In the genomic region with DNA sequence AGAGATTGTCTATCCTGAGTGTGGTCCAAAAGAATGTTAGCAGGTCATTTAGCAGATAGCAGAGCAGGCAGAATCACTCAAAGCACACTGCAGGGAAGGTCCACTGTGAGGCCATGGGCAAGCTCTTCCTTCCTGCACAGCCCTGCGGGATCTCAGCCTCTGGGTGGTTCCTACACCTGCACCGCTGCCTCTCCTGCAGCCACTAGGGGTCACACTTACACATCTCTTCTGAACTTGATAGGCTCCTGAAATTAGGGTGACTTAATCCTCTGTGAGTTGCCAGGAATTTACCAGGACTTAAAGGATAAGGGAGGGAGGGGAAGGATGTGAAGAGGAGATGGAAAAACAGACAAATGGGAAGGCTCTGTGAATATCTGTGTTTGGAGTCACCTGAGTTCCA, we compare ENCODE assay signal across 9 mouse cellular contexts.
DNase-seq lines count a peak whose midpoint lies in the region; ATAC-seq and TF ChIP-seq lines count a peak whose summit lies in the region.
"Had no signal": no experiment of that assay in that cellular context is flagged by ENCODE, and none has a peak within 500 bp of the region (broad histone marks: within the 10 kb centered on the region; RNA-seq: fewer than 3 reads in every experiment).

No protein-coding gene starts in this region.

- TF ChIP-seq POLR2A in CH12.LX (IDR thresholded peaks at IDR 0.05; ENCODE audit: low read depth, low read length), result no peak

- no peak for TF ChIP-seq EP300 in CH12.LX (IDR thresholded peaks at IDR 0.05; ENCODE audit: low read length)

- peaks cover under 1% of the 10 kb centered on the region for H3K9me3 ChIP-seq in CH12.LX (replicated peaks; ENCODE audit: low read length)
- no peaks in the 10 kb centered on the region for H3K9me3 ChIP-seq in embryonic facial prominence, embryonic 10.5 days
- no peaks in the 10 kb centered on the region for H3K9me3 ChIP-seq in hindbrain, embryonic 10.5 days
- no peaks in the 10 kb centered on the region for H3K9me3 ChIP-seq in lung, embryonic 15.5 days

- in situ Hi-C loops in CH12.LX (cut with MboI; ENCODE audit: low pct_ligation_motif_present, low pct_unique_long_range_greater_than_20kb, low sequenced_read_pairs), result loop anchor here (10.0 kb wide), 1 partner anchor 280 kb away; no protein-coding TSS in a partner anchor

- peak; percentile 62; the same call in 1 of the 2 replicates for ATAC-seq in lung, embryonic 15.5 days (ENCODE audit: borderline replicate concordance, extremely low read depth, low FRiP score, low TSS enrichment)

- no peak overlapping the region for H3K4me2 ChIP-seq in CH12.LX (ENCODE audit: insufficient read depth, low read depth, poor library complexity, severe bottlenecking)
- no peak overlapping the region for H3K4me2 ChIP-seq in lung, embryonic 15.5 days

- no peak overlapping the region for H3K9ac ChIP-seq in CH12.LX (ENCODE audit: insufficient read depth, low read depth)
- no peak overlapping the region for H3K9ac ChIP-seq in lung, embryonic 15.5 days

- no peak overlapping the region for H3K27ac ChIP-seq in CH12.LX (ENCODE audit: insufficient read depth, low read depth)
- H3K27ac ChIP-seq in embryonic facial prominence, embryonic 10.5 days (replicated peaks), result no peak overlapping the region
- H3K27ac ChIP-seq in hindbrain, embryonic 10.5 days, result no peak overlapping the region
- H3K27ac ChIP-seq in lung, embryonic 15.5 days, result no peak overlapping the region

- TF ChIP-seq CTCF in CH12.LX (conservative IDR thresholded peaks at IDR 0.05 in 1 of 2, IDR thresholded peaks at IDR 0.05 in 1 of 2; ENCODE audit: low read depth in 2 of 2, low read length in 2 of 2), result peak; percentile 76 to 80

- H3K36me3 ChIP-seq in CH12.LX (replicated peaks in 1 of 2; ENCODE audit: control insufficient read depth in 1 of 2, insufficient read depth in 1 of 2, low read length in 1 of 2), result no peaks in the 10 kb centered on the region
- H3K36me3 ChIP-seq in embryonic facial prominence, embryonic 10.5 days (replicated peaks), result no peaks in the 10 kb centered on the region
- H3K36me3 ChIP-seq in hindbrain, embryonic 10.5 days, result no peaks in the 10 kb centered on the region
- H3K36me3 ChIP-seq in lung, embryonic 15.5 days, result no peaks in the 10 kb centered on the region

- 3% methylated on average over 2 of the region's 2 CpGs for WGBS in embryonic facial prominence, embryonic 10.5 days
- WGBS in hindbrain, embryonic 10.5 days, result 5% methylated on average over 2 of the region's 2 CpGs
- 0% methylated on average over 2 of the region's 2 CpGs for WGBS in lung, embryonic 15.5 days

- no peak overlapping the region for H3K4me3 ChIP-seq in CH12.LX (replicated peaks in 1 of 3; ENCODE audit: low read depth in 2 of 3, low read length in 2 of 3, poor library complexity in 1 of 3)
- no peak overlapping the region for H3K4me3 ChIP-seq in embryonic facial prominence, embryonic 10.5 days
- no peak overlapping the region for H3K4me3 ChIP-seq in hindbrain, embryonic 10.5 days
- no peak overlapping the region for H3K4me3 ChIP-seq in lung, embryonic 15.5 days
- H3K4me3 ChIP-seq: erythroblast, embryonic 14.5 days had no signal

- TF ChIP-seq RAD21 in CH12.LX (IDR thresholded peaks at IDR 0.05; ENCODE audit: low read depth, low read length), result peak; percentile 69

- H3K79me2 ChIP-seq in CH12.LX (replicated peaks; ENCODE audit: control insufficient read depth, extremely low read depth, insufficient read depth, poor library complexity, severe bottlenecking), result no peaks in the 10 kb centered on the region

- no peaks in the 10 kb centered on the region for H3K4me1 ChIP-seq in CH12.LX (ENCODE audit: control insufficient read depth in 1 of 2, insufficient read depth in 2 of 2)
- H3K4me1 ChIP-seq in embryonic facial prominence, embryonic 10.5 days, result peaks cover 9% of the 10 kb centered on the region; the same call in 1 of the 2 replicates
- peaks cover 27% of the 10 kb centered on the region for H3K4me1 ChIP-seq in hindbrain, embryonic 10.5 days (replicated peaks)
- no peaks in the 10 kb centered on the region for H3K4me1 ChIP-seq in lung, embryonic 15.5 days

- DNase-seq in CH12.LX (ENCODE audit: extremely low read depth), result peak; percentile 53
- peak; percentile 52 for DNase-seq in adrenal gland, adult 8-10 months
- peak; percentile 69 for DNase-seq in embryonic facial prominence, embryonic 10.5 days (ENCODE audit: low spot score)
- DNase-seq in hindbrain, embryonic 10.5 days (ENCODE audit: low spot score), result peak; percentile 58
- DNase-seq in layer of hippocampus, adult 18-20 months (ENCODE audit: low spot score in 2 of 2), result peak; percentile 39 to 86
- DNase-seq in ovary, adult 18-20 months (ENCODE audit: low spot score), result peak; percentile 24
- peak; percentile 39 for DNase-seq in urinary bladder, postnatal 25 days (ENCODE audit: low spot score)

- H3K27me3 ChIP-seq in CH12.LX (replicated peaks), result peaks cover 4% of the 10 kb centered on the region
- no peaks in the 10 kb centered on the region for H3K27me3 ChIP-seq in embryonic facial prominence, embryonic 10.5 days (replicated peaks; ENCODE audit: low read depth, poor library complexity, severe bottlenecking)
- no peaks in the 10 kb centered on the region for H3K27me3 ChIP-seq in hindbrain, embryonic 10.5 days (ENCODE audit: insufficient read depth, poor library complexity, severe bottlenecking)
- no peaks in the 10 kb centered on the region for H3K27me3 ChIP-seq in lung, embryonic 15.5 days

- dilution Hi-C loops in CH12.LX (cut with MboI; ENCODE audit: extremely low pct_ligation_motif_present, extremely low pct_unique_long_range_greater_than_20kb, low sequenced_read_pairs), result no loop called here

TF ChIP-seq in CH12.LX, 34 proteins besides CTCF, POLR2A, EP300 and RAD21:
- TF ChIP-seq MAFK (IDR thresholded peaks at IDR 0.05; ENCODE audit: insufficient replicate concordance, low read length) (no peak), TCF12 (IDR thresholded peaks at IDR 0.05; ENCODE audit: low read depth, low read length) (no peak), TBP (conservative IDR thresholded peaks at IDR 0.05; ENCODE audit: low read depth, low read length) (no peak), MXI1 (IDR thresholded peaks at IDR 0.05; ENCODE audit: low read depth, low read length) (no peak), SMC3 (IDR thresholded peaks at IDR 0.05; ENCODE audit: low read depth, low read length) (peak; percentile 71), PAX5 (IDR thresholded peaks at IDR 0.05; ENCODE audit: low read length) (no peak)
